Mouse (Mus musculus) testis, adult 2 months (tissue): ENCODE measurements around the gene Tmem108.

ENCODE experiments used
- CTCF ChIP-seq: fragments of 200-500 bp; IDR thresholded peaks from 2 replicates; pipeline ENCODE4 v1.5.1; 2012; ENCODE audit warnings: low read depth, mild to moderate bottlenecking, inconsistent platforms, low read length, moderate library complexity; ENCODE audit not compliant: control insufficient read depth, insufficient read depth, insufficient replicate concordance
- POLR2A ChIP-seq: fragments of 200-500 bp; IDR thresholded peaks from 2 replicates; pipeline ENCODE4 v1.6.1; 2012; ENCODE audit warnings: low read depth, mild to moderate bottlenecking, inconsistent platforms, low read length, moderate library complexity; ENCODE audit not compliant: control insufficient read depth

GRCm38 (mm10) chr9:103597861-103598260, 163.8 kb downstream of the Tmem108 start:
- TF ChIP-seq CTCF: no peak
- TF ChIP-seq POLR2A: no peak
